Mouse (Mus musculus) CH12.LX (cell line): Measurements from ENCODE around the gene Capn3. TPM values are rescaled to one million over a fixed set of nuclear protein-coding genes. Genes with fewer than 3 reads are reported as not detected.

Source experiments
- DNase-seq: peaks from one replicate; pipeline ENCODE4 v3.0.0-alpha.2; 2013; ENCODE audit errors: extremely low read depth
- H3K27ac ChIP-seq: 2 replicates; pipeline ENCODE4 v1.5.1; 2012; ENCODE audit warnings: low read depth, mild to moderate bottlenecking, control low read depth, moderate library complexity; ENCODE audit not compliant: insufficient read depth
- H3K27me3 ChIP-seq: replicated peaks from 2 replicates; pipeline ENCODE3; 2012; ENCODE audit warnings: inconsistent platforms
- H3K36me3 ChIP-seq, 2 experiments: replicated peaks in 1 of 2; 2 replicates each; pipeline versions ENCODE3 to v1.6.1; 2012; ENCODE audit warnings: inconsistent platforms in 1 of 2, low read length in 1 of 2, mild to moderate bottlenecking in 1 of 2, mixed read lengths in 1 of 2, moderate library complexity in 1 of 2; ENCODE audit not compliant: control insufficient read depth in 1 of 2, insufficient read depth in 1 of 2
- H3K4me1 ChIP-seq, 2 experiments: 2 replicates each; pipeline ENCODE4 v1.6.1; 2012; ENCODE audit warnings: inconsistent platforms in 1 of 2, moderate library complexity in 1 of 2; ENCODE audit not compliant: insufficient read depth in 2 of 2, control insufficient read depth in 1 of 2
- H3K4me2 ChIP-seq: 2 replicates; pipeline ENCODE4 v1.6.1; 2012; ENCODE audit warnings: low read depth, mild to moderate bottlenecking, control low read depth; ENCODE audit not compliant: poor library complexity, insufficient read depth, severe bottlenecking
- H3K4me3 ChIP-seq, 3 experiments: fragments of 150-350 bp in 1 of 3; sonication (generic) in 1 of 3; replicated peaks in 1 of 3; 2 replicates each; pipeline versions ENCODE3 to v1.5.1; 2011 to 2012; ENCODE audit warnings: low read depth in 2 of 3, low read length in 2 of 3, mild to moderate bottlenecking in 2 of 3, moderate library complexity in 2 of 3, control low read depth in 1 of 3, improper control_type of control experiment in 1 of 3, inconsistent platforms in 1 of 3, mixed read lengths in 1 of 3; ENCODE audit not compliant: poor library complexity in 1 of 3
- H3K79me2 ChIP-seq: replicated peaks from 2 replicates; pipeline ENCODE4 v1.6.1; 2012; ENCODE audit warnings: mild to moderate bottlenecking, moderate library complexity; ENCODE audit not compliant: control insufficient read depth, poor library complexity, insufficient read depth, severe bottlenecking; ENCODE audit errors: extremely low read depth
- H3K9ac ChIP-seq: 2 replicates; pipeline ENCODE4 v1.6.1; 2012; ENCODE audit warnings: low read depth, mild to moderate bottlenecking, control low read depth, moderate library complexity; ENCODE audit not compliant: insufficient read depth
- H3K9me3 ChIP-seq: replicated peaks from 2 replicates; pipeline ENCODE3; 2012; ENCODE audit warnings: low read length, inconsistent platforms, mixed read lengths
- BHLHE40 ChIP-seq: IDR thresholded peaks from 2 replicates; pipeline ENCODE4 v1.6.1; 2011; ENCODE audit warnings: mild to moderate bottlenecking, low read depth, low read length, improper control_type of control experiment
- CHD1 ChIP-seq: IDR thresholded peaks from 2 replicates; pipeline ENCODE4 v1.6.1; 2012; ENCODE audit warnings: low read depth, low read length, improper control_type of control experiment, inconsistent platforms
- CTCF ChIP-seq, 2 experiments: IDR thresholded peaks in 1 of 2; conservative IDR thresholded peaks in 1 of 2; 2 replicates each; pipeline ENCODE4 v1.5.1; 2011 to 2012; ENCODE audit warnings: low read depth in 2 of 2, low read length in 2 of 2, improper control_type of control experiment in 1 of 2, inconsistent platforms in 1 of 2, mild to moderate bottlenecking in 1 of 2, moderate library complexity in 1 of 2
- E2F4 ChIP-seq: IDR thresholded peaks from 2 replicates; pipeline ENCODE4 v1.6.1; 2011; ENCODE audit warnings: low read depth, low read length, improper control_type of control experiment; ENCODE audit not compliant: insufficient replicate concordance
- ELF1 ChIP-seq: IDR thresholded peaks from 2 replicates; pipeline ENCODE4 v1.6.1; 2014; ENCODE audit warnings: low read depth, mild to moderate bottlenecking, inconsistent platforms, low read length, improper control_type of control experiment
- EP300 ChIP-seq: IDR thresholded peaks from 2 replicates; pipeline ENCODE4 v1.6.1; 2011; ENCODE audit warnings: low read length, improper control_type of control experiment
- ETS1 ChIP-seq: conservative IDR thresholded peaks from 2 replicates; pipeline ENCODE4 v1.6.1; 2012; ENCODE audit warnings: low read depth, mild to moderate bottlenecking, inconsistent platforms, low read length, improper control_type of control experiment, moderate library complexity
- HCFC1 ChIP-seq: IDR thresholded peaks from 2 replicates; pipeline ENCODE4 v1.6.1; 2012; ENCODE audit warnings: low read depth, mild to moderate bottlenecking, inconsistent platforms, low read length, improper control_type of control experiment
- IRF4 ChIP-seq: IDR thresholded peaks from 2 replicates; pipeline ENCODE4 v1.6.1; 2014; ENCODE audit warnings: low read depth, mild to moderate bottlenecking, inconsistent platforms, low read length, improper control_type of control experiment
- JUN ChIP-seq: IDR thresholded peaks from 2 replicates; pipeline ENCODE4 v1.6.1; 2011; ENCODE audit warnings: low read depth, mild to moderate bottlenecking, low read length, improper control_type of control experiment, moderate library complexity; ENCODE audit not compliant: insufficient read depth
- JUND ChIP-seq: conservative IDR thresholded peaks from 2 replicates; pipeline ENCODE4 v1.6.1; 2011; ENCODE audit warnings: low read depth, low read length, improper control_type of control experiment
- MAX ChIP-seq: IDR thresholded peaks from 2 replicates; pipeline ENCODE4 v1.6.1; 2011; ENCODE audit warnings: low read length, improper control_type of control experiment
- NELFE ChIP-seq: IDR thresholded peaks from 2 replicates; pipeline ENCODE4 v1.6.1; 2011; ENCODE audit warnings: low read depth, low read length, improper control_type of control experiment
- NRF1 ChIP-seq: IDR thresholded peaks from 2 replicates; pipeline ENCODE4 v1.6.1; 2014; ENCODE audit warnings: low read depth, mild to moderate bottlenecking, inconsistent platforms, low read length, improper control_type of control experiment, moderate library complexity
- PAX5 ChIP-seq: IDR thresholded peaks from 2 replicates; pipeline ENCODE4 v1.6.1; 2012; ENCODE audit warnings: low read length, inconsistent platforms, mixed read lengths
- POLR2A ChIP-seq: IDR thresholded peaks from 2 replicates; pipeline ENCODE4 v1.6.1; 2011; ENCODE audit warnings: low read depth, mild to moderate bottlenecking, improper control_type of control experiment, low read length
- POLR2AphosphoS2 ChIP-seq: IDR thresholded peaks from 2 replicates; pipeline ENCODE4 v1.6.1; 2011; ENCODE audit warnings: low read depth, low read length, improper control_type of control experiment
- RCOR1 ChIP-seq: conservative IDR thresholded peaks from 2 replicates; pipeline ENCODE4 v1.6.1; 2012; ENCODE audit warnings: low read depth, mild to moderate bottlenecking, inconsistent platforms, low read length, improper control_type of control experiment
- SIN3A ChIP-seq: IDR thresholded peaks from 2 replicates; pipeline ENCODE4 v1.6.1; 2012; ENCODE audit warnings: low read length, improper control_type of control experiment, inconsistent platforms
- SMC3 ChIP-seq: IDR thresholded peaks from 2 replicates; pipeline ENCODE4 v1.6.1; 2011; ENCODE audit warnings: low read depth, low read length, improper control_type of control experiment
- TBP ChIP-seq: conservative IDR thresholded peaks from 2 replicates; pipeline ENCODE4 v1.6.1; 2011; ENCODE audit warnings: low read depth, low read length, improper control_type of control experiment
- TCF12 ChIP-seq: IDR thresholded peaks from 2 replicates; pipeline ENCODE4 v1.6.1; 2014; ENCODE audit warnings: low read depth, mild to moderate bottlenecking, inconsistent platforms, low read length, improper control_type of control experiment
- UBTF ChIP-seq: IDR thresholded peaks from 2 replicates; pipeline ENCODE4 v1.6.1; 2012; ENCODE audit warnings: low read depth, mild to moderate bottlenecking, inconsistent platforms, low read length, improper control_type of control experiment, moderate library complexity
- USF1 ChIP-seq: IDR thresholded peaks from 2 replicates; pipeline ENCODE4 v1.6.1; 2014; ENCODE audit warnings: low read depth, mild to moderate bottlenecking, inconsistent platforms, low read length, improper control_type of control experiment
- USF2 ChIP-seq: conservative IDR thresholded peaks from 2 replicates; pipeline ENCODE4 v1.6.1; 2011; ENCODE audit warnings: low read depth, low read length, improper control_type of control experiment
- dilution Hi-C: fragments of 300-500 bp; cut with MboI; formaldehyde crosslinking; loops from 2 replicates; pipeline ENCODE4 v1.14.3; 2020; ENCODE audit warnings: low sequenced_read_pairs; ENCODE audit not compliant: extremely low pct_unique_long_range_greater_than_20kb, extremely low pct_ligation_motif_present
- in situ Hi-C: fragments of 300-500 bp; cut with MboI; formaldehyde crosslinking; loops from 3 replicates; pipeline ENCODE4 v1.14.3; 2019; ENCODE audit warnings: low sequenced_read_pairs, low pct_ligation_motif_present, low pct_unique_long_range_greater_than_20kb, mixed read lengths
- polyA plus RNA-seq: library from polyadenylated mRNA; unstranded; fragments of >175 nt; gene quantifications from 2 replicates; pipeline ENCODE4 v1.2.1, GENCODE M21; 2012; ENCODE audit warnings: low read depth; ENCODE audit not compliant: insufficient read length
- total RNA-seq, 2 experiments: library from RNA; depleted of rRNA; stranded (reverse); fragments of 300-350 nt in 1 of 2; fragments of >200 nt in 1 of 2; gene quantifications; 2 replicates each; pipeline ENCODE4 v1.2.3; 2012 to 2014

The Capn3 gene
- total and polyA plus RNA-seq, 3 experiments: 3.2 to 7.4 (median 7.2) TPM

DNA sequence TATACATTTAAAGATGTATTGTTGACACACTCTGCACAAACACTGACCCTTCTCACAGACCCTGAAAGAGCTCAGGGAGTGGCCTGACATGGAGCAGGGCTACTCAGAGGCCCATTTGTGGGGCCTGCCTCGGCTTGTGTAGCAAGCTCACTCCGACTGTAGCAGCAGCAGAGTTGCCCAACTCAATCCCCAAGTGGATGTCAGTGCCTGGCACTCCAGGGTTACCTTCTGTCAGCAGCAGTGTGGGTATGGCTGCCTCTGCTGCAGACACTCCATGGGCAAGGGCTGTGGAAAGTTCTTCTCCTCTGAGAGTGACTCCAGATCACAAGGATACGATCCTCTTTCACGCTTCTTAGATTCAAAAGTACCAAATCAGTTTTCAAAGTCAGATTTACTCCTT, 4.4 kb downstream of the Capn3 start:
- TF ChIP-seq MAX (no peak), JUND (no peak), ELF1 (no peak), SIN3A (no peak), TCF12 (no peak), HCFC1 (no peak), EP300 (no peak), NELFE (no peak), UBTF (no peak), POLR2A (no peak), BHLHE40 (no peak), NRF1 (no peak), TBP (no peak), IRF4 (no peak), POLR2AphosphoS2 (no peak), ETS1 (no peak), CHD1 (no peak), E2F4 (no peak), JUN (no peak)
- Histone ChIP-seq H3K36me3 (peaks cover 0 to 12% of the 10 kb centered on the region in 2 experiments), H3K4me2 (no peak overlapping the region), H3K27me3 (no peaks in the 10 kb centered on the region), H3K4me1 (peaks cover 0 to 3% of the 10 kb centered on the region in 2 experiments; a peak in 1 of 4 replicates), H3K4me3 (no peak overlapping the region), H3K79me2 (no peaks in the 10 kb centered on the region), H3K27ac (no peak overlapping the region), H3K9me3 (no peaks in the 10 kb centered on the region), H3K9ac (no peak overlapping the region)
- in situ Hi-C loops (loop anchor here (10.0 to 25.0 kb wide), 2 partner anchors 415 to 652 kb away; partner anchors contain the start of gene Tgm7), dilution Hi-C loops (no loop called here)
- no peak for DNase-seq

GRCm38 (mm10) chr2:120463328-120463727, 7.5 kb downstream of the Capn3 start:
- dilution Hi-C loops (no loop called here), in situ Hi-C loops (loop anchor here (10.0 to 25.0 kb wide), 2 partner anchors 411 to 649 kb away; partner anchors contain the start of gene Tgm7)
- Histone ChIP-seq H3K4me1 (peaks cover 0 to 12% of the 10 kb centered on the region in 2 experiments; a peak in 1 of 4 replicates), H3K27ac (no peak overlapping the region), H3K4me2 (no peak overlapping the region), H3K4me3 (no peak overlapping the region), H3K27me3 (no peaks in the 10 kb centered on the region), H3K9ac (no peak overlapping the region), H3K79me2 (no peaks in the 10 kb centered on the region), H3K36me3 (peaks cover 0 to 12% of the 10 kb centered on the region in 2 experiments), H3K9me3 (no peaks in the 10 kb centered on the region)
- DNase-seq: no peak
- no peak for TF ChIP-seq PAX5
- TF ChIP-seq CTCF (conservative IDR thresholded peaks at IDR 0.05 in 1 of 2, IDR thresholded peaks at IDR 0.05 in 1 of 2; ENCODE audit: low read depth in 2 of 2, low read length in 2 of 2): no peak
- TF ChIP-seq HCFC1: no peak
- TF ChIP-seq CHD1: no peak
- no peak for TF ChIP-seq SMC3
- no peak for TF ChIP-seq RCOR1
- TF ChIP-seq MAX: no peak
- TF ChIP-seq JUN: no peak
- TF ChIP-seq POLR2AphosphoS2: no peak
- TF ChIP-seq USF1: no peak
- TF ChIP-seq POLR2A: no peak
- no peak for TF ChIP-seq NELFE
- TF ChIP-seq USF2: no peak
